Mouse (Mus musculus) olfactory bulb, adult 2 months (tissue): Measurements from ENCODE around the gene Cav2. TPM values are rescaled to one million over a fixed set of nuclear protein-coding genes. Genes with fewer than 3 reads are reported as not detected.

Source experiments
- H3K27ac ChIP-seq: fragments of 200-500 bp; 2 replicates; pipeline ENCODE4 v1.5.1; 2012; ENCODE audit warnings: low read depth, low read length; ENCODE audit not compliant: insufficient read depth
- H3K4me1 ChIP-seq: fragments of 200-500 bp; 2 replicates; pipeline ENCODE4 v1.6.1; 2012; ENCODE audit warnings: low read length; ENCODE audit not compliant: control insufficient read depth, insufficient read depth
- H3K4me3 ChIP-seq: fragments of 200-500 bp; 2 replicates; pipeline ENCODE4 v1.5.1; 2012; ENCODE audit warnings: mild to moderate bottlenecking, low read depth, low read length, moderate library complexity; ENCODE audit not compliant: insufficient read depth
- CTCF ChIP-seq: fragments of 200-500 bp; IDR thresholded peaks from 2 replicates; pipeline ENCODE4 v1.5.1; 2012; ENCODE audit warnings: low read depth, mild to moderate bottlenecking, low read length, moderate library complexity; ENCODE audit not compliant: insufficient read depth
- POLR2A ChIP-seq: fragments of 200-500 bp; IDR thresholded peaks from 2 replicates; pipeline ENCODE4 v1.6.1; 2012; ENCODE audit warnings: mild to moderate bottlenecking, low read depth, low read length, moderate library complexity; ENCODE audit not compliant: insufficient read depth
- WGBS: fragments of 180-500 bp; shearing (Covaris S2); methylation state at CpG from one replicate; pipeline ENCODE4 v1.1.7; 2018; 5-methylcytosine and 5-hydroxymethylcytosine counted together
- polyA plus RNA-seq: library from polyadenylated mRNA; stranded (reverse); fragments of >200 nt; gene quantifications from 2 replicates; pipeline ENCODE4 v1.2.4, GENCODE M21; 2012; ENCODE audit warnings: low replicate concordance; ENCODE audit not compliant: missing spikeins, insufficient read depth, insufficient read length

Gene Cav2
- polyA plus RNA-seq, 1 experiment: not detected

DNA sequence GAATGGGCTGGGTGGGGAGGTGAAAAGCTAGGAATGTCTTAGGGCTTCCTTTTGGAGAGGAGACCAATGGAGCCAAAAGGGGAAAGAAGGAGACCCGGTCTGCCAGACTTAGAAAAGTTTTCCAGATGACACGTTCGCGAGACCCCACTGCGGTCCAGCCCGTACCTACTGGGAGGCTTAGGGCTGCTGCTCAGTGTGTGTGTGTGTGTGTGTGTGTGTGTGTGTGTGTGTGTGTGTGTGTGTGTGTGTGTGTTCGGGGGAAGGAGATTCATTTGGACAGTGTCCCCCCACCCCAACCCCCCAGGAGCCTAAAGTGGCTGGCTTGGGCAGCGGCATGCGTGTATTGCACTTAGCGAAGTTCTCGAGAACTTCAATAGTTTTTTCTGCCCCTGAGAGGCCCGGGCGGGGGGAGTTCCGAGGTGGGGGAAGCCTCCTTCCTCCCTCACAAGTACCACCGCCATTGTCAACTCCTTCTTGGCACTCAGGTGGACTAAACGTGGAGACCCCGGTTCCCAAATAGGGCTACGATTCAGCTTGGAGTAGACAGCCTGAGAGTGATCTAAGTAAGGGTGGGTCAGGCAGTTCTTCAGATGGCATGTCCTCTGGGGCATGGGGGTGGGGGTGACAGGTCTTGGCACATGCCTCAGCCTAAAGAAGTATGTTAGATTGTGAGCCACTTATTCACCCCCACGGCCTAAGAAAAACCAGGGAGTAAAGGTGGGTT lies 25.8 kb downstream of the Cav2 start:
- H3K4me3 ChIP-seq: peak overlapping the region; percentile 44
- TF ChIP-seq CTCF (no peak), POLR2A (no peak)
- peak overlapping the region; percentile 17 for H3K27ac ChIP-seq
- WGBS: 3% methylated on average over 19 of the region's 19 CpGs
- H3K4me1 ChIP-seq: peaks cover 22% of the 10 kb centered on the region

DNA sequence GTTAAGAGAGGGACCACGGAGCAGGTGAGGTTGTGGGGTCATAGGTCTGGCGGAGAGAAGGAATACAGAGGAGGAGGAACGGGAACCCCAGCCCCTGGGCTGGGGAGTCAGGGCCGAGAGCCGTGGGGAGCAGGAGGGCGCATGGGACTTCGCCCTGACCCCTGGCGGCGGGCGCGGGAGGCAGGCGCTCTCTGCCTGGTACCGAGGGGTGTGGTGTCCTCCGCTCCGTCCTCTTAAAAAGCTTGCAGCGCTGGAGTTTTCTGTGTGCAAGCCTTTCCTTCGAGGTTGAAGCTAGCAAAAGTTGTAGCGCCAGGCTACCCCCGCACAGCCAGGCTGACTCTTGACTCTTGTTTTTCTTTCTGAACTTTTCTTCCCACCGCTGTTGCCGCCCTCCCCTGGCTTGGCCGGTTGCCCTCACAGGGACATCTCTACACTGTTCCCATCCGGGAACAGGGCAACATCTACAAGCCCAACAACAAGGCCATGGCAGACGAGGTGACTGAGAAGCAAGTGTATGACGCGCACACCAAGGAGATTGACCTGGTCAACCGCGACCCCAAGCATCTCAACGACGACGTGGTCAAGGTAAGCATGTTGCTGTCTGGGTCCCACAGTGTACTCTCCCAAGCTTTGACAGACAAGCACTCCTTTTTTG lies 26.6 kb downstream of the Cav2 start:
- 10% methylated on average over 31 of the region's 31 CpGs for WGBS
- H3K4me1 ChIP-seq: peaks cover 22% of the 10 kb centered on the region
- H3K27ac ChIP-seq: 0 out of 2 replicates have a peak overlapping the region, but pooled peaks have one; percentile 2
- peak overlapping the region; percentile 44 for H3K4me3 ChIP-seq
- TF ChIP-seq CTCF (peak; percentile 71), POLR2A (no peak)

DNA sequence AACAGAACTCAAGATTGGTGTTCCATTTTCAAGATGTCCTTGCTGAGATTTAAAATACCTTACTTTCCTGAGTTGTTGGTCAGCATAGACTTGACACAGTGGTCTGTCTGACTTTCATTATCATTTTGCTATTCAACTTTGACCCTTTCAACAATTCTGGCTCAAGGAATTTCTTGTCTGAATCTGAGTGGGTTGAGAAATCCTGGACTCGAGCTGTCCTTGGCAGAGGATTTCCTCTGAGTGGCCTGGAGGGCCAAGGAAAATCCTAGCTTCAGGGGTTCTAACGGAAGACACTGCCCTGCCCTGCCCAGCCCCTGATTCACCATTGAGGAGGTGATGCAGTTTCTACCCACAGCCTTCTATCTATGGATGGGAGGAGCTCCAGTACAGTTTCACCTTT lies 27.7 kb downstream of the Cav2 start:
- no peak overlapping the region for H3K27ac ChIP-seq
- H3K4me3 ChIP-seq: no peak overlapping the region
- 71% methylated on average over 2 of the region's 2 CpGs for WGBS
- H3K4me1 ChIP-seq: peaks cover 22% of the 10 kb centered on the region
- no peak for TF ChIP-seq POLR2A
- TF ChIP-seq CTCF: no peak

DNA sequence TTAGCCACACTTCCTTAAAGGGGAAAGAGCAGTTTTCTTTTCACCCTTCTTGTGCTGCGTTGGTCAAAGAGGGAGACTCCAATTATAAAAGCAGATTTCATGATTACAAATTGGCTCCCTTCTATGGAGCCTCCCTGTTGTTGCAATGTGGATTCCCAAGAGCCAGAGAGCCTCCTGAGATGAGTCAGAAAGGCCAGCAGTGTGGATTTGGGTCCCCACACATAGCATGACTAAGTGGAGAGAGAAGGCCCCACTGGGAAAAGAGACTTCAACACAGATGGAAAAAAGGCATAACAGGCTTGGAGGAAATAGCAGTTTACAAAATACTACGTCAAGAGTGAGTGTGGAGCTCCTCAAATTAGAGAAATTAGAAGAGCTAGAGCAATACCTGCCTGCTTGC lies 28.3 kb downstream of the Cav2 start:
- Histone ChIP-seq H3K27ac (peak overlapping the region; percentile 32; the same call in 1 of the 2 replicates), H3K4me1 (peaks cover 22% of the 10 kb centered on the region), H3K4me3 (no peak overlapping the region)
- WGBS: 43% methylated on average over 2 of the region's 2 CpGs
- TF ChIP-seq POLR2A (no peak), CTCF (no peak)

DNA sequence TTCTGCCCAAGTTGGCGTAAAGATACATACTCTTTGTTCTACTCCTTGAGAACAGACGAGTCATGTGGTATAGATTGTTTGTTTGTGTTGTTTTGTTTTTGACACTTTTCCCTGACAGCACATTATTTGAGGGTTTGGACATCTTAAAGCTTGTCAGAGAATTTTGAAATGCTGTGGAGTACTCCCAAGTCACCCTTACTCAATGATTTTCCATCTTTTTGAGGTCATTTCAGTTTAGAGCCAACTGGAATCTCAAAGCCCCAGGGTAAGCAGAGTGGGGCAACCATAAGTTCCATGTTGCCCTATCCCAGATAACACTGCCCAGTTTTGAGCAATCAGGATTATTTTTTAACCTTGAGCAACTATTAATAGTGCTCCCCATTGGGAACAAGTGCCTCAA lies 33.3 kb downstream of the Cav2 start:
- WGBS: 90% methylated on average over 2 of the region's 2 CpGs
- Histone ChIP-seq H3K4me3 (no peak overlapping the region), H3K27ac (no peak overlapping the region), H3K4me1 (0 out of 2 replicates have a peak, but pooled peaks cover 4% of the 10 kb centered on the region)
- TF ChIP-seq POLR2A (no peak), CTCF (no peak)

DNA sequence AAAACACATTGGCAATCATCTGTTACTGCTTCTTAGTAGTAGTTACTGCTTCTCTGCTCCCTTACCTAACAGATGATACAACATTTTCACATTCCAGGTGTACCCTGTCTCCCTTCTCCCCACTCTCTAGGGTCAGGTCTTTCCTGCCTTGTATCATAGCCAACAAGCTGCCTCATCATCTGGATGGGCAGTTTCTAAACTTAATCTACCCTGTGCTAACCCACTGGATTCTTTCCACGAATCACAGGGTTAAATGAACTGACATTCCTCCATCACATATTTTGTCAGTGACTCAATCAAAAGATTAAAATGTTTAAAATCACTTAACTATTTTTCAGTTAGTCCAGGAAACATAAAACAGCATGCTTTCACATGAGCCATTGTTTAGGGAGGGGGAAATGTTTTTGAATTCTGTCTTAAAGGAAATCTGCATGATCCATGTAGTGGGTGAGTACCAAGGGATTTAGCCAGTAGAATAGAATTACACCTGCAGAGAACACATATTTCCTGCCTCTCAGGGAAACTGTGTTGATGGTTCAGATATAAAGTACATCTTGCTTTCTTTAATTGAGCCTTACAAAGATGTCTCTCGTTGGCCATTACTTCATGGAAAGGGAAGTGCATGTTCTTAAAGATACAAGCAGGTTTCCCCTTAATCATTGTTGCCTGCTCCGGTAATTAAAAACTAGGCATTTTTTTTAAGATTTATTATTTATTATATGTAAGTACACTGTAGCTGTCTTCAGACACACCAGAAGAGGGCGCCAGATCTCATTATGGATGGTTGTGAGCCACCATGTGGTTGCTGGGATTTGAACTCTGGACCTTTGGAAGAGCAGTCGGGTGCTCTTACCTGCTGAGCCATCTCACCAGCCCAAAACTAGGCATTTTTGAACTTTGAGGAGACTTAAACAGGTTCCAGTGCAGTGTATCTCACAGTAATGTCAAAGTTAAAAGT lies 34.0 kb downstream of the Cav2 start:
- 85% methylated on average over 5 of the region's 5 CpGs for WGBS
- Histone ChIP-seq H3K4me3 (no peak overlapping the region), H3K4me1 (0 out of 2 replicates have a peak, but pooled peaks cover 4% of the 10 kb centered on the region), H3K27ac (no peak overlapping the region)
- TF ChIP-seq POLR2A (no peak), CTCF (no peak)

DNA sequence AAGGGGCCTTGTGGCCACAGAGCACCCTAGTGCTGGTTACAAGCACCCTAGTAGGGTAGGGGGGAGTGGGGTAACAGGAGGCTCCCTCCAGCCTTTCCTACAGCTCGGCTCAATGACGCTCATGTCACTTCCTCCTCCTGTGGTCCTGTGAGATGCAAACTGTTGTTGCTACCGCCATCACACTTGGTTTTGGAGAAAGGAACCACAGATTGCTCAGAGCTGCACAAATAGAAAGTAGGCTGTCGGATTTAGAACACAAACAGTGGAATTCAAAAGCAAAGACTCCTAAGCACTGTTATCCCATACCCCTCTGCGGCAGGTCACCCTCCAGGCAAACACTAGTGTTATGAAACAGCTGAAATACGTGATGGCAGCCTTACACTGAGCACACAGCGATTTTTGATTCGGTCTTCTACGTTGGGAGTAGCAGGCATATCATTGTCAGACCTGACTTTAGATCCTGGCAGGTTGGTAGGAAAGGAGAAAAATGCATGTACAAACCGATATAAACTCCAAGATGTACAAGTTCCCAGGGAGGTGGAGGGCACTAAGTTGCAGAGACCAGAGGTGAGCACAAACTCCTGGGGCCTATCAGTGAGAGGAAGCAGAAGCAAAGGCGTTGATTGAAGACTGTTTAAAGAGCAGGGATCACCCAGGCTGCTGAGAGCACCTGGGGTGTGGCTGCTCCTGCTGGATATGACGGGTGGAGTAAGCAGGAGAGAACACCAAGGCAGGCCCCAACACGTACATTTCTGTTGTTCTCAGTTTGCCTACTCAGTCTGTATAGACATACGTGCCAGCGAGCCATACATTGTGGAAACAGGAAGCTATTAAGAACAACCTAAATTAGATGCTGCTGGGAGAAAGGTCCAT lies 35.5 kb downstream of the Cav2 start:
- Histone ChIP-seq H3K4me1 (0 out of 2 replicates have a peak, but pooled peaks cover 4% of the 10 kb centered on the region), H3K27ac (no peak overlapping the region), H3K4me3 (no peak overlapping the region)
- 82% methylated on average over 15 of the region's 15 CpGs for WGBS
- TF ChIP-seq CTCF (no peak), POLR2A (no peak)

DNA sequence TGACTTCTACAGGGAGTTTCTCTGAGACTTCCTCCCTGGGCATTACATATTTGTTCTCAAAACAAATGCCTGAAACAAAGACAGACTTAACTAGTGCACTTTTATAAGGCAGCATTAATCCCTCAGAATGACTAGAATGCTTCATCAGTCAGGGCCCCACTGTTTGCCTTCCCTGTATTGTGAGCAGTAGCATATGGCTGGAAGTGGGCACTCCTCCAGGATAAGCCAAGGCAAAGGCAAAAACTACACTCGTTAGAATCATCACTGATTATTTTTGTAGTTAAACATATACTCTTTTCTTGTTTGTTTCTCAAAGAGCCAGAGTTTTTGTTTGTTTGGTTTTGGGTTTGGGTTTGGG lies 36.2 kb downstream of the Cav2 start:
- Histone ChIP-seq H3K27ac (no peak overlapping the region), H3K4me1 (0 out of 2 replicates have a peak, but pooled peaks cover 4% of the 10 kb centered on the region), H3K4me3 (no peak overlapping the region)
- 14% methylated on average over 1 of the region's 1 CpGs for WGBS
- no peak for TF ChIP-seq CTCF
- no peak for TF ChIP-seq POLR2A
